Mouse (Mus musculus) ES-Bruce4 (cell line): ENCODE measurements around the gene Gm10718.
"Not testable (repeated sequence)": the region's sequence is repeated elsewhere in the genome, so short reads cannot be mapped to it uniquely, and the experiment has no call there.

Source experiments
- CTCF ChIP-seq: IDR thresholded peaks from one replicate; pipeline ENCODE4 v1.8.1; 2011; ENCODE audit warnings: low read depth, low read length
- EP300 ChIP-seq: IDR thresholded peaks from 2 replicates; pipeline ENCODE4 v1.6.1; 2011; ENCODE audit warnings: low read depth, low read length; ENCODE audit not compliant: insufficient read depth
- POLR2A ChIP-seq: IDR thresholded peaks from one replicate; pipeline ENCODE4 v1.8.1; 2011; ENCODE audit warnings: low read length; ENCODE audit not compliant: insufficient read depth

DNA sequence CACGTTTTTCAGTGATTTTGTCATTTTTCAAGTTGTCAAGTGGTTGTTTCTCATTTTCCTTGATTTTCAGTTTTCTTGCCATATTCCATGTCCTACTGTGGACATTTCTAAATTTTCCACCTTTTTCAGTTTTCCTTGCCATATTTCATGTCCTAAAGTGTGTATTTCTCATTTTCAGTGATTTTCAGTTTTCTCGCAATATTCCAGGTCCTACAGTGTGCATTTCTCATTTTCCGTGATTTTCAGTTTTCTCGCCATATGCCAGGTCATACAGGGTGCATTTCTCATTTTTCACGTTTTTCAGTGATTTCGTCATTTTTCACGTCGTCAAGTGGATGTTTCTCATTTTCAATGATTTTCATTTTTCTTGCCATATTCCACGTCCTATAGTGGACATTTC is 4.4 kb upstream of the Gm10718 start:
- TF ChIP-seq CTCF, POLR2A, EP300: not testable (repeated sequence)
